Mouse (Mus musculus): ENCODE results near the gene Myo3b. TPM values are rescaled to one million over a fixed set of nuclear protein-coding genes. Genes with fewer than 3 reads are reported as not detected.

The Myo3b gene
- polyA plus RNA-seq, 2 experiments = not detected

- Histone ChIP-seq H3K4me1 (replicated peaks; ENCODE audit: control insufficient read depth in 2 of 2, insufficient read depth in 2 of 2, low read length in 1 of 2) (no peaks in the 10 kb centered on the region), H3K27ac (no peak overlapping the region), H3K36me3 (replicated peaks; ENCODE audit: control insufficient read depth, insufficient read depth, low read depth) (no peaks in the 10 kb centered on the region), H3K27me3 (ENCODE audit: control insufficient read depth, insufficient read depth, low read length) (no peaks in the 10 kb centered on the region), H3K4me2 (ENCODE audit: low read depth) (no peak overlapping the region), H3K9me3 (ENCODE audit: control insufficient read depth, low read length) (no peaks in the 10 kb centered on the region), H3K4me3 (ENCODE audit: insufficient read depth in 1 of 2, low read depth in 2 of 2, low read length in 2 of 2) (no peak overlapping the region), H3K9ac (replicated peaks) (no peak overlapping the region)
- ATAC-seq (ENCODE audit: insufficient read depth) = no peak
- no peak for TF ChIP-seq CTCF (IDR thresholded peaks at IDR 0.05; ENCODE audit: low read depth)
- no peak for TF ChIP-seq EP300 (IDR thresholded peaks at IDR 0.05; ENCODE audit: low read depth)
- WGBS (ENCODE audit: insufficient replicate concordance) = 26% methylated on average over 6 of the region's 6 CpGs
- no peak for DNase-seq (ENCODE audit: low read depth in 3 of 3, low spot score in 3 of 3)
Measured at GRCm38 (mm10) chr2:70379939-70380338, 341.0 kb downstream of the Myo3b start.

GRCm38 (mm10) chr2:70388645-70389044, 349.7 kb downstream of the Myo3b start:
- Histone ChIP-seq H3K36me3 (replicated peaks; ENCODE audit: control insufficient read depth, insufficient read depth, low read depth) (no peaks in the 10 kb centered on the region), H3K4me3 (ENCODE audit: insufficient read depth in 1 of 2, low read depth in 2 of 2, low read length in 2 of 2) (no peak overlapping the region), H3K4me2 (ENCODE audit: low read depth) (no peak overlapping the region), H3K9me3 (ENCODE audit: control insufficient read depth, low read length) (no peaks in the 10 kb centered on the region), H3K27me3 (ENCODE audit: control insufficient read depth, insufficient read depth, low read length) (no peaks in the 10 kb centered on the region), H3K4me1 (replicated peaks; ENCODE audit: control insufficient read depth in 2 of 2, insufficient read depth in 2 of 2, low read length in 1 of 2) (no peaks in the 10 kb centered on the region), H3K27ac (no peak overlapping the region), H3K9ac (replicated peaks) (no peak overlapping the region)
- no peak for TF ChIP-seq CTCF (IDR thresholded peaks at IDR 0.05; ENCODE audit: low read depth)
- no peak for TF ChIP-seq EP300 (IDR thresholded peaks at IDR 0.05; ENCODE audit: low read depth)
- ATAC-seq (ENCODE audit: insufficient read depth) = no peak
- WGBS (ENCODE audit: insufficient replicate concordance) = 66% methylated on average over 6 of the region's 6 CpGs
- no peak for DNase-seq (ENCODE audit: low read depth in 3 of 3, low spot score in 3 of 3)

- Histone ChIP-seq H3K36me3 (replicated peaks; ENCODE audit: control insufficient read depth, insufficient read depth, low read depth) (no peaks in the 10 kb centered on the region), H3K27me3 (ENCODE audit: control insufficient read depth, insufficient read depth, low read length) (no peaks in the 10 kb centered on the region)
- 62% methylated on average over 1 of the region's 1 CpGs for WGBS (ENCODE audit: insufficient replicate concordance)
Measured at GRCm38 (mm10) chr2:70389162-70389561, 350.2 kb downstream of the Myo3b start.

GRCm38 (mm10) chr2:70397734-70398276, 358.9 kb downstream of the Myo3b start:
- Histone ChIP-seq H3K9me3 (ENCODE audit: control insufficient read depth, low read length) (no peaks in the 10 kb centered on the region), H3K4me2 (ENCODE audit: low read depth) (no peak overlapping the region), H3K36me3 (replicated peaks; ENCODE audit: control insufficient read depth, insufficient read depth, low read depth) (no peaks in the 10 kb centered on the region), H3K4me3 (ENCODE audit: insufficient read depth in 1 of 2, low read depth in 2 of 2, low read length in 2 of 2) (no peak overlapping the region), H3K4me1 (replicated peaks; ENCODE audit: control insufficient read depth in 2 of 2, insufficient read depth in 2 of 2, low read length in 1 of 2) (no peaks in the 10 kb centered on the region), H3K27ac (no peak overlapping the region), H3K27me3 (ENCODE audit: control insufficient read depth, insufficient read depth, low read length) (no peaks in the 10 kb centered on the region), H3K9ac (replicated peaks) (no peak overlapping the region)
- no peak for TF ChIP-seq EP300 (IDR thresholded peaks at IDR 0.05; ENCODE audit: low read depth)
- TF ChIP-seq CTCF (IDR thresholded peaks at IDR 0.05; ENCODE audit: low read depth) = no peak
- DNase-seq (ENCODE audit: low read depth in 3 of 3, low spot score in 3 of 3) (no peak), ATAC-seq (ENCODE audit: insufficient read depth) (no peak)
- 64% methylated on average over 9 of the region's 9 CpGs for WGBS (ENCODE audit: insufficient replicate concordance)

More at GRCm38 (mm10) chr2:70389162-70389561, 350.2 kb downstream of the Myo3b start:
- no peak overlapping the region for H3K9ac ChIP-seq (replicated peaks)
- no peak for ATAC-seq (ENCODE audit: insufficient read depth)
- TF ChIP-seq EP300 (IDR thresholded peaks at IDR 0.05; ENCODE audit: low read depth) (no peak), CTCF (IDR thresholded peaks at IDR 0.05; ENCODE audit: low read depth) (no peak)
- H3K4me2 ChIP-seq (ENCODE audit: low read depth) = no peak overlapping the region
- H3K27ac ChIP-seq = no peak overlapping the region
- H3K9me3 ChIP-seq (ENCODE audit: control insufficient read depth, low read length) = no peaks in the 10 kb centered on the region
- H3K4me3 ChIP-seq (ENCODE audit: insufficient read depth in 1 of 2, low read depth in 2 of 2, low read length in 2 of 2) = no peak overlapping the region
- no peak for DNase-seq (ENCODE audit: low read depth in 3 of 3, low spot score in 3 of 3)
- H3K4me1 ChIP-seq (replicated peaks; ENCODE audit: control insufficient read depth in 2 of 2, insufficient read depth in 2 of 2, low read length in 1 of 2) = no peaks in the 10 kb centered on the region

GRCm38 (mm10) chr2:70399441-70400115, 360.7 kb downstream of the Myo3b start:
- no peak for DNase-seq (ENCODE audit: low read depth in 3 of 3, low spot score in 3 of 3)
- 68% methylated on average over 15 of the region's 15 CpGs for WGBS (ENCODE audit: insufficient replicate concordance)
- Histone ChIP-seq H3K27ac (no peak overlapping the region), H3K4me2 (ENCODE audit: low read depth) (no peak overlapping the region), H3K9ac (replicated peaks) (no peak overlapping the region), H3K27me3 (ENCODE audit: control insufficient read depth, insufficient read depth, low read length) (no peaks in the 10 kb centered on the region), H3K9me3 (ENCODE audit: control insufficient read depth, low read length) (no peaks in the 10 kb centered on the region), H3K4me3 (ENCODE audit: insufficient read depth in 1 of 2, low read depth in 2 of 2, low read length in 2 of 2) (no peak overlapping the region), H3K36me3 (replicated peaks; ENCODE audit: control insufficient read depth, insufficient read depth, low read depth) (no peaks in the 10 kb centered on the region), H3K4me1 (replicated peaks; ENCODE audit: control insufficient read depth in 2 of 2, insufficient read depth in 2 of 2, low read length in 1 of 2) (no peaks in the 10 kb centered on the region)
- no peak for ATAC-seq (ENCODE audit: insufficient read depth)
- TF ChIP-seq CTCF (IDR thresholded peaks at IDR 0.05; ENCODE audit: low read depth) (no peak), EP300 (IDR thresholded peaks at IDR 0.05; ENCODE audit: low read depth) (no peak)

Measured in liver, embryonic 14.5 days (tissue).